Mouse (Mus musculus) liver, embryonic 14.5 days (tissue): ENCODE measurements around the gene Utrn.

Experiments used
- CTCF ChIP-seq: IDR thresholded peaks from 2 replicates; pipeline ENCODE4 v1.5.1; 2016; ENCODE audit warnings: antibody characterized with exemption, low read depth, control low read depth
- EP300 ChIP-seq: IDR thresholded peaks from 2 replicates; pipeline ENCODE4 v1.6.1; 2016; ENCODE audit warnings: antibody characterized with exemption, low read depth

DNA sequence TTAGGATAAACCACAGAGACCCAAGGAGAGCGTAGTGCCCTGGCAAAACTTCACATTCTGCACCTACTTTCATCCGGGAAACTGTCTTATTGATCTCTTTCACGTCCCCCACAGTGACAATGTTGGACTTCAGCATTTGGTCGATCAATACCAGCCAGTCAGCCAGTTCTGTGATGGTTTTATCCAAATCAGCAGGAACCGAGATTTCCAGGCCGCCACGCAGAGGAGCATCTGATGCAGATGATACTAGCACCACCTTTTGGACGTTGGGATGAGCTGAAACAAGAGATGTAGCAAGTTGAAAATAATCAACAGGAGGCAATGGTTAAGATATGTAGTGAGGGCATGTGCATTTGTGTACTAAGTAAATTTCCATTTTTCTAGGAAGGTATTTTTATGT, 225.8 kb downstream of the Utrn start:
- no peak for TF ChIP-seq EP300
- no peak; the same call in 1 of the 2 replicates for TF ChIP-seq CTCF
